Mouse (Mus musculus): ENCODE measurements at regions not wholly inside any gene's neighbourhood (a gene's known extent, or its start where the extent isn't known, plus 50 kb on each side); places are given as distances from the start of the nearest gene placed in this dataset.

DNA sequence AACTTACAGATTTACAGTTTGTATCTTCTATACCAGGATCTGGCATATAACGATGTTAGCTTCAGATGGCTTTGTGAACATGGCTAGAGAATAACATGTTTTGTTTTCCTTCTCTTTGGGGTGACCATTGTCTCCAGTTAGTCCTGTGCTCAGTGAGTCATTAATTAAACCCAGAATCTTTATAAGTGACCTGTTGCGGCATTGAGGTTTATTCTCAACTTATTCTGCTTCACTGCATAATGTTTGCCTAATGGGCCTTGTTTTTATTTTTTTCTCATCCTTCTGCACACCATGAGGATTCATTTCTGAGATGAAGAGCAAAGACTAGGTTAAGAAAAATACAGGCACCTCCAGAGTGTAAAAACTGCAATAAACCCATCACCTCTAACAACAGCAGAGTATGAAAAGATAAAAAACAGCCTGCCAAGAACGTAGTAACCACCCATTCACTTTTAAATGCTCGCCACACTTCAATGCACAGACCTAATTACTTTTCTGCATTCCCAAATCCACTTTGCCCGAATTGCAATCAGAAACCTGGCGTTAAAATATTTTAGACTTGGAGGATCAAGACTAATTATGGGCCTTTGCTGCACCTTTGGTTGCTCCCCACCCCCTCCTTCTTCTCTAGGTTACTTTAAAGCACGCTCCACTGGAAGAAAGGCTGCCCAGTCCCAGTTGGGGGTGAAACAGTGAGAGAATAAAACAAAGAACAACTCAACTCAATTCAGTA, 381.5 kb upstream of the Nr2f1 start:
- no peak for DNase-seq (ENCODE audit: low spot score)

DNA sequence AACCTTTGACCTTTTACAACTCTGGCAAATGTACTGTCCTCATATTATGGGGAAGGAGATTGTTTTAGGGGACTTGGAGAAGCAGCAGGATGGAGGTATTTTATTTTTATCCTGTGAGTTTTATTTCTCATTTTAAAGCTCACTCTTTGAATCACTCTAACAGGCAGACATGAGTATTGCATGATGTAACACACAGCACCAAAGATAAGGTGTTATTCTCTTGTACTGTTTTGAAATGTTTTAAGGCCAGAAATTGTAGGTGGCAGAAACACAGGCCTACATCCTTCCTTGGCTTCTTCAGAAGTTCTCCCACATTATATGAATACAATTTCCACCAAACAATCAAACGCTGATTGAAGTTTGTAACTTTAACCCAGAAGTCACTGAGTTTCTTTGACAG, 377.9 kb upstream of the Nr2f1 start:
- no peak for DNase-seq (ENCODE audit: low spot score)

DNA sequence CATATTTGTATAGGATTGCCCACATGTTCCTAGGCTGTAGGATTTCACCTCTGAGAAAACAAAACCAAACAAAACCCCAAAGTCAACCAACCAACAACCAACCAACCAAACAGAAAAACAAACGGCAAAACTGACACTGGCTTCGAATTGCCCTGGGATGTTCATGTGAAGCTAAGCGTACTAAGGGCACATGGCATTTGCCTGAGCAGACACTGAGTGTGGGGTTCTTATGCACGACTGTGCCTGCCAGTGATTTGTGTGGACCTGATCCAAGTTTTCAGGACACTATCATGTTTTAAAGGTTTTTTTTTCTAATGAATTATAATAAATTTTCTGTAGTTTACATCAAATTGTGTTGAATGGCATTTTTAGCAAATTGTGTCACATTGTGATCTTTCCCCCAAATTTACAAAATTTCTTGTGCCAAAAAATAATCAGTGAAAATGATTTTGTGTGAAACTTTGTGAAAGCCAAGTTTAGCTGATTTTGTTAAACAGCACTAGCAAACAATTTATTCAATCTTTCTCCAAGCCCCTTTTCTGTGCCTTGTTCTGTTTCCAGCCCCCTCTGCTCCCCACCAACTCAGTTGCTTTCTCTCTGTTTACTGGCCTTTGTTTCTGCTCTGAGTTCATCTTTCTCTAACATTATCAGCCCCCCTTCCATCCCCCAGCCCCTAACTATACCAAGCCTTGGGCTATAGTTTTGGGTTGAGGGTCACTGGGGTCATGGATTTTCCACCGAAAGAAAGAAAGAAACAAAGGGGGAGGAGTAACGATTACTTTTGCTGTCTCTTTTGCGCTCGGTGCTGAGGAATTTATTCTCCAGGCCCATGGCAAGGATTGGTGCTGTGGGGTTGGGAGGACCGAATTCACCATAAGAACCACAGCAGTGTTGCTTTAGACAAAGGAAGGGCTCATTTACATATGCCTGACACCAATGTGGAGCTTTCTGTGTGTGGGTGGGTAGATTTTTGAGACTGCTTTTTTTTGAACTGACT, 377.0 kb upstream of the Nr2f1 start:
- DNase-seq (ENCODE audit: low spot score) = no peak

DNA sequence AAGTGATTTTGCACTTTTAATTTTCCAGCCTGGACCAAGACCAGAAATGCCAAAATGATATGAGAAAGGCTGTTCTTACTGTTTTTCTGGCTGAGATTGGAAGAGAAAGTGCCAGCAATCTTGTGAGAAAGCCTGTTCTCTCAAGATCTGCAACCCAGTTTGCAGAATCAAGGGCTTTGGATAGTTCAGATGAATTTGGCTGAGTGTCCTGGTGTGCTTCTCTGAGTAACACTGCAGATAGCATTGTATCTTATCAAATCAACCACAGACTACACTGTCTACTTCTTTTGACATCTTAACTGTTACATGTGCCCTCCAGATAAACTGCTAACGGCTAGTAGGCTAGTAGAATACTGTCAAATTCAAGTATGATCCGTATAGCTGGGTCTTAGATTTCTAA, 371.5 kb upstream of the Nr2f1 start:
- no peak for DNase-seq (ENCODE audit: low spot score)

DNA sequence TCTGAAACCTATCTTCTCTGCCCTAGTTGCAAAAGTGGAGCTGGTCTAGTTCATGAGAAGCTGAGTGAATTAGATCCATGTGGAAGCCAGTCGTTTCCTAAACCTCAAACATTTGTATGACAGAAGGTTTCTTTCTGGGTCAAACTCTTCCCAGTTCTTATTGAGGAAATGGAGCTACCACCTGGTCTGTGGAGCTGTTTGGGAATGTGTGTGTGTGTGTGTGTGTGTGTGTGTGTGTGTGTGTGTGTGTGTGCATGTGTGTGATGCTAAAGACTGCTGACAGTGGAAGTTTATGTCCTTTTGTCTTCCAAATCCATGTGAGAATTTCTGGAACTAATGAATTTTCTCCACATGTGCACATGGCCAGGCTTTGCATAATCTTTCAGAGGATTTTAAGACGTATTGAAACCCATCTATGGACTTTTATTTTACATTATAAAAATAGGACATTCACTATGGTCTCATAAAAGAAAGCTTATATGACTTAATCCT, 324.9 kb upstream of the Nr2f1 start:
- DNase-seq (ENCODE audit: low spot score) = no peak

DNA sequence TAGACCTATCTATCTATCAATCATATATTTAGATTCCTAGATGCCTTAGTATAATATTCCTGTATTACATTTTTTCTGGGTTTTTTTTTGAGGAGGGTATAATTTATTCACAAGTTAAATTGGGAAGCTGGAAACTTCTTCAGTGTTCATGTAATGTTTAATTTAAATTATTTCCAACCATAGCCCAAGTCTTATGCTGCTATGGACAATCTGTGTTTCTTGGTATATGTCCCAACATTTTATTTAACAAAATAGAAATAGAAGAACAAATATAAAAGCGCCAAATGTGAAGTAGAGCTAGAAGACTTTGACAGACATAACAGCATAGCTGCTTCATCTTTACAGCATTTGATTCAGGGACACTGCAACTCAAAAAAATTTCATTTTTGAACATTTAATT, 321.2 kb upstream of the Nr2f1 start:
- DNase-seq (ENCODE audit: low spot score) = no peak

DNA sequence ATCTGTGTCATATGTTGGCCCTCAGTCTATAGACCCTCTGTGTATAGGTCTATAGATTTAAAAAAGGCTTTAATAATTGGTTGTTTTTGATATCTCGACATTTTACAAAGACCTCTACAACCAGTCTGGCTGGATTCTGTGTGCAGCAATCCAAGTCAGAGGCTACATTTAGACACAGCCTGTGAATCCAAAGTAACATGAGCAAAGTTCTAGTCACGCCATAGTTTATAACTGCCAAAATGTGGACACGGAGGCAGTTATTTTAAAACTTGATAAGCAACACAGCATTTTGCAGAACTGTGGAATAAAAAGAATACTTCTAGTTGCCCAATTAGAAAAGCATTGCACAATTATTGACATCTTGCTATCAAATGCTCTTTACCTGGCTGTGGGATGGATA, 320.6 kb upstream of the Nr2f1 start:
- peak; percentile 51 for DNase-seq (ENCODE audit: low spot score)

DNA sequence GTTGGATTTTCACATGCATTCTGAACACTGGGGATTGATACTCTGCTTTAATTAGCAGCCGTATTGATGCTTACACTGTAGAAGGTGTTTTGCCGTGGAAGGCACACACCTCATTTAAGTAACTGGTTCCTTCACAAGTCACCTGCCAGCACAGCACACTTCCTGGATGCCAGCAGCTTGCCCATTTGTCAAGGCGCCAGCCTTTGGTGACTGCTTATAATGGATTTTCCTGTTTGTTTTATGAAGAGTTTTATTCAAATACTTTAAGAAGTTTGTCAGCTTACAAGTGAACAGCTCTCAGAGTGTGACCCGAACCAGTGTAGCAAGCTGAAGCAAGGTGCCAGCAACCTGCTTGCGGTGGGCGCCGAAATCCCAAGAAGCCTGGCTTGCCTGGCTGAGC, 301.0 kb upstream of the Nr2f1 start:
- no peak for DNase-seq (ENCODE audit: low spot score)

DNA sequence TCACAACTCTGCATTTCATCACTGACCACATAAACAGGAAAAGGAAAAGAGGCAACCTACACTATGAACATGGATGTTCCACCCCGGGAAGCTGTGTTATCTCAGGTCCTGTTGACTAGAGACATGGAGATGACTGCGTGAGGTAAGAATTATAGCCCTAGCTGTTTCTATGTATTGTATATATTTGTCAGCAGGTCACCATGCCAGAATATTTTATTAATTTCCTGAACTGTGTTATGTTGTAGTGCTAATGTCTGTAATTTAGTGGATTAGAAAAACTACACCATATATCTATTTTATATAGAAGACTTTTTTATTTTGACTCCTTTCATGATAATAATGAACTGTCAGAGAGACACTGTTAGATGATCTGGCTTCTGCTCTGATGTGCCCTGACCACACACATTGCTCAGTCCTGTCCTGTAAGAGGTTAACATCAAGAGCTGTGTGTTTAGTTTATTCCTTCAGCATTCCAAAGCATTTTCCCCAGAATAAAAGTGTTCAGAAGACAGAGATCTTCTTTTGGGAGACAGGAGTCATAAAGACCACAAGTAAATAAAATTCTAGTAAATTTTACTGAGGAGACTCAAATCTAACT, 284.3 kb upstream of the Nr2f1 start:
- DNase-seq (ENCODE audit: low spot score) = no peak

DNA sequence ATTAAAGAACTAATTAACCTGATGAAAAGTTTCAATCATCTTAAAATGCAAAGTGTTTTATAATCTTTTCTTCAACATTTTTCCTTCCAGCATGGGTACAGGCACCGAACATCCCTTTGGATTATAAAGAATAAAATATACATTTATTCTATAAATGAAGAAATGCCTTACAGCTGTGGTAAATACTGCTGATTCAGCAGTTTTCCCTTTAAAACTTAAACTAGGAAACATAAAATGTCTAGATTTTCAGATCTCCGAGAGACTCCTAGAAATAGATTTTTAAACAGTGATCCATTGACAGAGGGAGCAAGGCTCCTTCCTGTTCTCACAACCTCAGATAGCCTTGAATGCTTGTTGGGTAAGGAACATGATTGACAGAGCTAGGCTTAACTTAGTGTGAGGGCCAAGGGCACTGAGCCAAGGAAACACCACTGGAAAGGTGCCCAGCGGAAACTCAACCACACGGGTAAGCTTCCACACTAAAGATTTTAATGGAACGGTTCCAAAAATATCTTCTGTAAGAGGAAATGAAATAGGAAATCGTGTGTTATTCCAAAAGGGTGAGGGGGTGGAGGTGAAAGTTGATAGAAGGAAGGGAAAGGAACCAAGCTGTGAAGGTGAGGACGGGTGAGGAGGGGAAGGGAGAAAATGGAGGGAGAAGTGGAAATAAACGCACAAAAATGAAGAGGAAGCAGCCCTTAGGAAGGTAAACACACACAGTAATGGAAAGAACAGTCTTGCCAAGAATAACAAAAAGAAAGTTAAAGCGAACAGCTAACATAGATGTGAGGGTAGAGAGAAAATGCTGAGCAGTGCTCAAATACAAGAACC, 283.6 kb upstream of the Nr2f1 start:
- DNase-seq (ENCODE audit: low spot score) = peak; percentile 11

DNA sequence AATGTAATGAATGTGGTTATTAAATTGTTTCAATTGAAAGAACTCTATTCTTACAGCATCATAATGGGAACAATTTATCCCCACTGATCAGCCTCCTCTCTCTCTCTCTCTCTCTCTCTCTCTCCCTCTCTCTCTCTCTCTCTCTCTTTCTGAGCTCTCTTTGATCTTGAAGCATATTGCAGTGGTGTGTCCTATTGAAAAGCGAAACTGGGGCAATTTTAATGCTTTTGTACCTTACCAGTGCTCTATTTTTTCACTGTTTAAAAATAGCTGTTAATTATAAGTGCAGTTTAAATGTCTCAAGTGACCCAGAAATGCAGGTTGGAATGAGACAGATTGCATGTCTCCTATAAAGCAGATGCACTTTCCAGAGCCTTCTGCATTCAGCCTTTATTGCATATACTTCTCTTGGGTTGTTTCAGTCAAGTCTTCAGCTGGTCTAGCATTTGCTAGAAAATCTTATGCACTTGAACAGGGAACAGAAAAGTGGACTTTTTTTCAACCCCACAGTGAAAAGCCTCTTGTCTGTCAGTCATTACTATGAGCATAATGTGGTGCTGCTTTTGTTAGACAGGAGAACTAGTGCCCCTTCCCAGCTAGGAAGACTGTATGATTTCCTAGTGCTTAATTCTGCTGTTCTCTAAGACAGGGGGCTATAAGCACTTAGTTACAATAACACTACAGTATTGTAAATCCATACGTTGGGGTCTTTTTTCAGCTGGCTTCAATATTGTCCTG, 251.9 kb upstream of the Nr2f1 start:
- no peak for DNase-seq (ENCODE audit: low spot score)

DNA sequence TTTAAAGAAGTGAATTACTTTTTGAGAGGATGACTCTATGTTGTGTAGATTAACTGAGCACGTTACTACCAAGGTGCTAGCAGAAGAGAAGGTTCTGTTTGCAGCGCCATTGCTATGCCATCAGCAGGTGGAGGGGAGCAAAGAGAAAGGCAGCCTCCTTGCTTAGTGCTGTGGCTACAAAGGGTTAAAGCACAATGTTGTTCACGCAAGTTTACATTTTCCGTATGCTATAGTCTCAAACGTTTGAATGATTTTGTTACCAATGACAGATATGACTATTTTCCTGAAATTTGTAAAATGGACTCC, 247.1 kb upstream of the Nr2f1 start:
- no peak for DNase-seq (ENCODE audit: low spot score)

DNA sequence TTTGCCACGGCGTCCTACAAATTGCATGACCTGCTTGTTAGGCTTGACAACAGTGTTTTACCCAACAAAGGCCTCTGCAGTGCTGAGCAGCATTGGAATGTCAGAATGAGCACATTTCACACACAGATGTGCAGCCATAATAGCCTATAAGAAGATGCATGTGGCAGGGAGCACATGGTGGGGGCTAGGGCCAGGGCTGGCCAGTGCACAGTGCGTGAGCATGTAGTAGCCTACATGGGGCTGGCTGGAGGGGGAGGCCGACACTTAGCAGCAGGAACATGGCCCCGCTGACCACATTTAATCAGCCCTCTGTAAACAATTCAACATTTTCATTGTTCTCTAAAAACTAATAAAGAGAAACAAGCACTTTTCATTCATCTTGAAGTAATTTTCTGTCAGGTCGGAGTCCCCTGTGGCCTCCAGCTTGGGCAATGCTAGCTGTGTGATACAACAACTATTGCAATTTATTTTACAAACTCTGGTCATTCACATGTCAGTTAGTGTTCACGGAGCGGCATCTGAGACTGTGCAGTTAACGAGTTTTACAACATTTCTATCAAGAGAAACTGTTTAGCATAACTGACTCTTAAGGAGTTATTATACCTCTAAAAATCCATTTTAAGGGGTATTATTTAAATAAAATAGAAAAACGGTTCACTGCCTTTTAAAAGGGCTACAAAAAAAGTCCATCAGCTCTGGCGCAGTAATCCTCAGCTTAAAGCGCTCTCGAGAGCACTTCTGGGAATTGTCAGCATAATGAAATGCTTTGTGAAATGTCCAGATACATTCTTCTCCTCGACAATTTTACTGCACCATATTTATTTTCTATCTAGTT, 246.6 kb upstream of the Nr2f1 start:
- DNase-seq (ENCODE audit: low spot score) = no peak

DNA sequence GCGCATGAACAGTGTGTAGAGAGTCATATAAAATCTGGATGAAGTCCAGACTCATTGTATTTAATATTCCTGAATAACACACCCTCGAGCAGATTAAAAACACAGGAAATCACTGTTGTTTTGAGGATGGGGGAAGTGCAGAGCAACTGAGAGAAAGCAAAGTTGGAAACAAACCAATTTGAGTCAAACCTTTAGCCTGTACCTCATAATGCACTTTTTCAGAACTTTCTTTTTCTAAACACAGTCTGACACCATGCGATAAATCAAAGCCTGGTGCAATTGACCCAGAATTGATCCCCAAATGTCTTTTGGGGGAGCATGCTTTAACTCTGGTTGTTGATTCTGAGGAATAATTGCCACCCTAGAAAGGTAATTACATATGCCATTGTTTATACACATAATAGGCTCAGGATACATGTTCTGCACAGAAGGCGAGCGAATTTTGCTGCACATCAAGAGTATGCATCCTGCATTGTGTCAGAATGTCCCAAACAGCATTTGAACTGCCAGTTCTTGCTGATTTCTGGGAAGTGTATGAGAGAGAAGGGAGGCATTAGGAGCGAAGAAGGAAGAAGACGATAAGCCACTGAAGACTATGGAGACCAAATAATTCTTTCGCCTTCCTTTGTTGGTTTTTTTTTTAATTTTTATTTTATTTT, 245.3 kb upstream of the Nr2f1 start:
- no peak for DNase-seq (ENCODE audit: low spot score)

DNA sequence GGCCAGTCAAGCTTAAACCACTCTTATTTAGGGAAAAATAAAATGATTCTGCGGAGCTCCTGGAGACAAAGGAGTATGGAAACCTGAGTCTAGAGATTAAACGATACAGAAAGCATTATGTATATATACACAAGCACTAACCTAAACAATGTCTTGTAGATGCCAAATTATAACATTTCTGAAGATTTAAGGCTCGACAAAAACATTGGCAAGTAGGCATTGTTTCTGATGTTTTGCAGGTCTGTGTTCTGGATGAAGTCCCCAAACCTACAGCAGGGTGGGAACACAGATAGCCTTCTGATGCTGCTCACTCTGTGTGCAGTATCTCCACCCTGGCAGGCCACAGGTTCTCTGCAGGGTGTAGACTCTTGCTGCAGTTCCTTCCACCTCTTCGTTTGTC, 228.9 kb upstream of the Nr2f1 start:
- DNase-seq (ENCODE audit: low spot score) = no peak

DNA sequence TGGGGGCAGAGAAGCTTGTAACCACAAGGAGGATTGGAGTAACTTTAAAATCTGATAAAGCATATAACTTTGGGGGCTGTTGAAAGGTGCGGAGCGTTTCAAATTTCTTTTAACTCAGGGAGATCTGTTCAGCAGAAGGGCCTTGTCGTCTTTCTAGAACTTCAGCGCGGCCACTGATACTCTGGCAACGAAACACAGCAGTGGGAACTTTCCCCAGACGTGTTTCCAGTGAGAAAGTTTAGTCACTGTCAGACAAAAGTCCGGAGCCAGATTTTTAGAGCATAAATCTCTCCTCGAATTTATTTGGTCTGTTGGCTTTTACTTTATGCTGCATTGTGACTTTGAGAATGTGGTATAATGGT, 228.5 kb upstream of the Nr2f1 start:
- DNase-seq (ENCODE audit: low spot score) = no peak

DNA sequence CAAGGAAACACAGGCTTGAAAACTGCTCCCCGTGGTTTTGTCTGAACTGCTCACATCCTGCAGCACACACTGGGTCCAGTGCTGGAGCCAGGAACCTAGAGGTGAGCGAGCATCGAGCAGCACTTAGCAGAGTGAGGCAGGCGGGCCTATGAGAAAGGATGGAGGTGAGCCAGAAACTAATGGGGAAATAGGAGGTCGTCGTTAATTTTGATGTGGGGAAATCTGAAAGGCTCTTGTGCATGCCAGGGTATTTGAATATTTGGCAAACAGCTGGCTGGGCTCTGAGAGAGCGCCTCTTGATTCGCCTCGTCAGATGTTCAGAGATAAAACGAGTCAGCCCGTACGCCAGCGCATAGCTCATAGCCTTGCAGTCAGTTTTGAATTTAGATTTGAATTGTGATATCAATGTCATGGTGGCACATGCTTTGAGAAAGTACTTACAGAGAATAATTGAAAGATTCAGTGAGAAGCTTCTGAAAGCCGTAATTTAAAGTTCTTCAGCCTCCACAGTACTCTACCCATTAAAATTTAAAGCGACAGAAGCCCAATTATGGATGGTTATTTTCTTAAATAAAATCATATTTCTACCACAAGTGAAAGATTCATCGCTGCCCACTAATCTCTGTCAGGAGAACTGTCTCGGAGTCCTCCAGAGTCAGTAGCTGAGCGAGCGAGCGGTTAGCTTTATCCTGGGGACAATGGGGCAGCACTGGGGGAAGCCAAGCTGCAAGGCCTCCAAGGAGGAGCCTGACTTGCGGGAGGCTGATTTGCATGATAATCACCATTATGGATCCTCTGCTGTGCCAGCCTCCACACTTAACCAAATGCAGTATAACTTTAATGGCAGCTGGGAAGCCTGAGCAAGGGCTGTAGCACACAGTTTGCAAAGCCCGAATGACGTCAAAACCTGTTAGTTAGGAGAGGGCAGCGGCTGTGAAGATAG, 227.9 kb upstream of the Nr2f1 start:
- DNase-seq (ENCODE audit: low spot score) = no peak

DNA sequence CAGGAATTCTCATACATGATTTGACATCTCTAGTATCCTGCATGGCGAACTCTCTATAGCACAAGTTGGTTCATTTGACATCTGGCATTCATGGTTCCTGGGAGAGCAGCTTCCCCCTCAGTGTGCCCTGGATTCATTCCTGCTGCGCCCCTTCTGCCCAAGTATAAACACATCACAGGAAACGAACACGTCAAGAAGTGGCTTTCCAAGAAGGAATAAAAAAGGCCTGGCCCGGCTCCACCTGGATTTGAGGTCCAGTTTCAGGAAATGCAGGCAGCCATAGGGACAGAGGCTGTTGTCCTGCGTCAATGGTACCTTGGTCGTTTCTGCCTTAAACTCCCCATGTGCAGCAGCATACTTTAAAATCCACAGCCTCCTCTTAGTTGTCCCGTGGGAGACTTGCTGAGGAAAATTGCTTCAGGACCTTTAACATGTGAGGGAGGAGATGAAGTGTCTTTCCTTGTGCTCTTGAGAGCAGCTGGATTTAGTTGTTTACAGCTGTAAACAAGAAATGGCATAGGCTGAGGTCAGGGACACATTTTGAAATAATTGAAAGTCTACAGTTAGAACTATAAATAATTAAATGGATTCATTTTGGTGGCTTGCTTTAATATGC, 226.9 kb upstream of the Nr2f1 start:
- no peak for DNase-seq (ENCODE audit: low spot score)

Data from gastrocnemius, adult 18-20 months (tissue).